8 mouse cellular contexts compared by ENCODE assay signal in the genomic region with DNA sequence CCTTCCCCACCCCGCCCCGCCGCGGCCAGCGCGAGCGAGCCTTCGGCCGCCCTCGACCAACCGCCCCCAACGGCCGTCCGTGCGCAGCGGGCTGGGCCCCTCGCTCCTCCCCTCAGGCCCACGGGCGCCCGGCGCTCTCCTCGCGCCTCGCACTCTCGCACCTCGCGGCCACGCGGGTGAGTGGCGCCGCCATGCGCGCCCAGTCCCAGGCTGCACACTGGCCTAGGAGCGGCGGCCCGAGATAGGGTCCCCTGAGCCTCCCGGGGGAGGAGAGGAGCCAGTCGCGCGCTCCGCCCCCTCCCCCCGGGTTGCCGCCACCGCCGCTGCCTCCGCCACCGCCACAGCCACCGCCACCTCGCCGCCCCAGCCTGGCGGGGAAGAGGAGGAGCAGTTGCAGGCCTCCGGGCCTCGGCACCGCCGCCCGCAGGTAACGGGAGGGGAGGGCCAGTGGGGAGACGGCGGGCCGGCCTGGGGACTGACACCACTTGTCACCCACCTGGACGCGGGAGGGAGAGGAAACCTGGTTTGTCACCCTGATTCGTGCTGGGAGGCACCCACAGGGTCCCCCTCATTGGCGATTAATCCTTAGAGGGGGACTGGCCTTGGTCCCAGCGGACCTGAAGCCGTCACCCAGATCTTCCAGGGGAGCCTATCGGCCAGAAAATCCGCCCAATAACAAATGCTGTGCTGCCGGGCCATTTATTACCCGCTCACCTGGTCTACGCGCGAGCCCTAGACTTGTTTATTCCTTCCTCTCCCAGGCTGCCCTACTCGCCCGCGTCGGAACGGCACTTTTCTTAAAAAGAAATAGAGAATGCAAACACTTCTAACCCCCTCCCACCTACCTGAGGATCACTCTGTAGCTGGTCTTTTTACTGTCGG. TPM values are rescaled to one million over a fixed set of nuclear protein-coding genes. Genes with fewer than 3 reads are reported as not detected.
DNase-seq lines count a peak whose midpoint lies in the region; ATAC-seq and TF ChIP-seq lines count a peak whose summit lies in the region.

A gene (plus strand): TSS at position 113 of the 882 bp plus-strand sequence.

- peak within 1 kb of the TSS; percentile 98 for H3K27ac ChIP-seq in limb, embryonic 14.5 days (replicated peaks; ENCODE audit: low read depth, low read length)
- peak within 1 kb of the TSS; percentile 93 for H3K27ac ChIP-seq in midbrain, postnatal 0 days (ENCODE audit: low read depth, low read length)

- H3K9me3 ChIP-seq in limb, embryonic 14.5 days (ENCODE audit: control insufficient read depth, low read length), result no peaks in the 10 kb centered on the region
- no peaks in the 10 kb centered on the region for H3K9me3 ChIP-seq in midbrain, postnatal 0 days (ENCODE audit: low read length)

- no peak; the same call in 1 of the 2 replicates for TF ChIP-seq CTCF in midbrain, postnatal 0 days (IDR thresholded peaks at IDR 0.05)

- peak within 1 kb of the TSS; percentile 62 for H3K4me2 ChIP-seq in limb, embryonic 14.5 days (replicated peaks; ENCODE audit: low read depth, low read length, severe bottlenecking)
- H3K4me2 ChIP-seq in midbrain, postnatal 0 days (ENCODE audit: low read depth, low read length, poor library complexity, severe bottlenecking), result peak within 1 kb of the TSS; percentile 90

- H3K4me1 ChIP-seq in limb, embryonic 14.5 days (ENCODE audit: control insufficient read depth, insufficient read depth, low read length), result peaks cover 14% of the 10 kb centered on the region
- no peaks in the 10 kb centered on the region for H3K4me1 ChIP-seq in midbrain, postnatal 0 days (ENCODE audit: insufficient read depth, low read length)

- TF ChIP-seq POLR2A in limb, embryonic 14.5 days (IDR thresholded peaks at IDR 0.05; ENCODE audit: borderline replicate concordance, extremely low read depth, insufficient read depth, insufficient read length), result no peak

- peak within 1 kb of the TSS; percentile 86 for H3K4me3 ChIP-seq in limb, embryonic 14.5 days (replicated peaks; ENCODE audit: low read length)
- peak within 1 kb of the TSS; percentile 79 for H3K4me3 ChIP-seq in midbrain, postnatal 0 days (ENCODE audit: low read depth, low read length)

- no peaks in the 10 kb centered on the region for H3K27me3 ChIP-seq in limb, embryonic 14.5 days (ENCODE audit: control insufficient read depth, insufficient read depth, low read length)
- H3K27me3 ChIP-seq in midbrain, postnatal 0 days (ENCODE audit: insufficient read depth, low read length), result no peaks in the 10 kb centered on the region

- WGBS in limb, embryonic 14.5 days, result under 1% methylated on average over 43 of the region's 79 CpGs
- WGBS in midbrain, postnatal 0 days, result under 1% methylated on average over 44 of the region's 79 CpGs

- peak; percentile 67 to 77 for DNase-seq in spleen, adult 18-20 months
- DNase-seq in spleen, adult 12 weeks (ENCODE audit: low spot score), result no peak
- peak; percentile 80 for DNase-seq in cerebellum, adult 9-11 months
- no peak for DNase-seq in gastrocnemius, adult 18-20 months (ENCODE audit: low spot score)
- peak; percentile 23 for DNase-seq in limb, embryonic 14.5 days (ENCODE audit: low spot score)
- DNase-seq in midbrain, postnatal 0 days (ENCODE audit: low spot score), result peak; percentile 16
- DNase-seq in thymus, adult 18-20 months, result peak; percentile 67 to 68

- H3K9ac ChIP-seq in limb, embryonic 14.5 days (ENCODE audit: low read depth, low read length, severe bottlenecking), result peak within 1 kb of the TSS; percentile 97
- peak within 1 kb of the TSS; percentile 91 for H3K9ac ChIP-seq in midbrain, postnatal 0 days (replicated peaks; ENCODE audit: low read length, poor library complexity, severe bottlenecking)

- ATAC-seq in inflammation-experienced regulatory T-cells, adult 6 months, result peak; percentile 26
- ATAC-seq in limb, embryonic 14.5 days (ENCODE audit: low FRiP score, low read depth), result peak; percentile 88
- peak; percentile 91 for ATAC-seq in midbrain, postnatal 0 days (ENCODE audit: low FRiP score)

- H3K36me3 ChIP-seq in limb, embryonic 14.5 days (ENCODE audit: control insufficient read depth, insufficient read depth, low read length), result no peaks in the 10 kb centered on the region
- no peaks in the 10 kb centered on the region for H3K36me3 ChIP-seq in midbrain, postnatal 0 days (ENCODE audit: insufficient read depth, low read length)

RNA-seq across cellular contexts. Expression of the gene that starts here (rescaled TPM):
- total RNA-seq in gastrocnemius, adult 18-20 months (2021), result 10 to 100 TPM; 65.6 to 66.4 TPM
- polyA plus RNA-seq in inflammation-experienced regulatory T-cells, adult 6 months (2017; shearing (Covaris generic)), result 1 to 10 TPM; 4.4 to 7.6 (median 5.4) TPM
- 8.3 and 8.7 TPM in 2 replicates for polyA plus RNA-seq in limb, embryonic 14.5 days (2012; rRNA removed)
- polyA plus RNA-seq in limb, embryonic 14.5 days (2014; fragmentation: Nextera tagmentation; extraction: Ambion mirVana), result 6.9 and 7.8 TPM in 2 replicates
- total RNA-seq in midbrain, postnatal 0 days (2014; rRNA removed), result 14.2 and 18.2 TPM in 2 replicates
- 3.0 and 3.6 TPM in 2 replicates for polyA plus RNA-seq in midbrain, postnatal 0 days (2015; fragmentation: Nextera tagmentation; extraction: Ambion mirVana)

Comparison
In these comparisons a context has a peak if more than half of its experiments do, and no peak if none do; other contexts are left out.
1. DNase-seq: peak in spleen, adult 18-20 months (2 of 2), cerebellum, adult 9-11 months (single experiment), limb, embryonic 14.5 days (single experiment), midbrain, postnatal 0 days (single experiment) and thymus, adult 18-20 months (2 of 2); none in spleen, adult 12 weeks (single experiment) and gastrocnemius, adult 18-20 months (single experiment).
2. ATAC-seq: peak in every context shown above with its lines; median percentile 91 in midbrain, postnatal 0 days; 88 in limb, embryonic 14.5 days; 26 in inflammation-experienced regulatory T-cells, adult 6 months.